Mouse (Mus musculus): ENCODE measurements around the gene Usp49. TPM values are rescaled to one million over a fixed set of nuclear protein-coding genes. Genes with fewer than 3 reads are reported as not detected.
"Not testable (repeated sequence)": the region's sequence is repeated elsewhere in the genome, so short reads cannot be mapped to it uniquely, and the experiment has no call there.

Gene Usp49
- total RNA-seq, 2 experiments from 2014 or later, result 23.3 to 26.2 TPM

DNA sequence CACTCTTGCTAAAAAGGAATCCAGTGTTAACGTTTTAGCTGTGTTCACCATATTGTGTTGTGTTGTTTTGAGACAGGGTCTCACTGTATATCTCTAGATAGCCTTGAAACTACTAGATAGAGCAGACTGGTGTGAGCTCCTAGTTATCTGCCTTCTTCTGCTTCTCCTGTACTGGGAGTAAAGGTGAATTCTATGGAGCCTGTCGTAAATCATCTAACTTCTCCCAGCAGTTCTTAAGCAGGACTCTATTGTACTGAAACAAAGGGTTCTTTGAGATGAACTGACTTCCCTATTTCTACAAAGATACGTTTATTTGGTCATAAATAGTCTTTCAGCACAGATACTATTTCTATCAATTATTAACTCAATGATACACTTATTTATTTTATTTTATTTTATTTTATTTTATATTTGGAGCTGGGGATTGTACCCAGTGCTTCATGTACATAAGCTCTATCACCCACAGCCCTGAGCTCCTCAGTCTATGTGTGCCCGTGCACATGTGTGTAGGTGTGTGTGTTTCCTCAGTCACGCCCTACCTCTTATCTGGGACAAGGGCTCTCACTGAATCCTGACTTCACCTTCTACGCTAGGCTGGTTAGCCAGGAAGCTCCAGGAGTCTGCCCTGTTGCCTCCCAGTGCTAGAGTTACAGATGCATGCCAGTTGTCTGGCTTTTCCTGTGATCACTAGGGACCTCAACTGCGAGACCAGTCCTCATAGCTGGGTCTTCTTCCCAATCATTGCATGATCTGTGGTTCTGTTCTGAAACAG lies 3.7 kb downstream of the Usp49 start:
- no peak for DNase-seq
- intact Hi-C loops (cut with DNase I), result no loop called here

GRCm38 (mm10) chr17:47642992-47643391 lies 12.5 kb downstream of the Usp49 start:
- intact Hi-C loops (cut with DNase I), result no loop called here

DNA sequence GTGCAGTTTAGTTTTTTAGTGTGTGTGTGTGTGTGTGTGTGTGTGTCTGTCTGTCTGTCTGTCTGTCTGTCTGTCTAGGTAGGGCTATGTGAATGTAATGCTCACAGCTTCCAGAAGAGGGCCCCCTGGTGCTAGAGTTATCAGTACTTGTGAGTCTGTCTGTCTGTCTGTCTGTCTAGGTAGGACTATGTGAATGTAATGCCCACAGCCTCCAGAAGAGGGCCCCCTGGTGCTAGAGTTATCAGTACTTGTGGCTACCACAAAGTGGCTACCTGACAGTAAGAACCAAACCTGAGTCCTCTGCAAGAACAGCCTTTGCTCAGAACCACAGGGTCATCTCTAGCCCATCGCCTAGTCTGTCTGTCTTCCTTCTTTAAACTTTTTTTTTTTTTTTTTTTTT lies 16.2 kb downstream of the Usp49 start:
- DNase-seq, result peak; percentile 59
- intact Hi-C loops (cut with DNase I), result no loop called here

More at GRCm38 (mm10) chr17:47642992-47643391, 12.5 kb downstream of the Usp49 start:
- no peak for DNase-seq

DNA sequence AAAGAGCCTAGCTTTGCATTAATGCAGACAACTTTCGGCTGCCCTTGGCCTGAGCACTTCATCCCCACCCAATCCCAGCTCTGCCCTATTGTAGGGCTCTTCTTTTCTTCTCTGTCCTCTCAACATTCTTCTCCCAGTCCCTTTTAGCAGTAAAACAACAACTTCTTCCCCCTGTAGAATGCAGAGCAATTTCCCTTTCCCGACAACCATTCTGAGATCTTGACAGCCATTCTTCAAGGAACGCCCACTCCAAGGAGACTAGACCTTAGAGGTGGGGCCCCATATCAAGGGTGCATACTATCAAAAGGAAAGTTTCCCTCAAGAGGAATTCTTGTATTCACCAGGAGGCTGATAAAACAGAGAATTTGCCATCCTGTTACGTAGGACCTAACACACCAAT lies 18.5 kb downstream of the Usp49 start:
- no peak for DNase-seq
- intact Hi-C loops (cut with DNase I), result no loop called here

GRCm38 (mm10) chr17:47651953-47652352 lies 21.5 kb downstream of the Usp49 start:
- intact Hi-C loops (cut with DNase I), result no loop called here
- no peak for DNase-seq

DNA sequence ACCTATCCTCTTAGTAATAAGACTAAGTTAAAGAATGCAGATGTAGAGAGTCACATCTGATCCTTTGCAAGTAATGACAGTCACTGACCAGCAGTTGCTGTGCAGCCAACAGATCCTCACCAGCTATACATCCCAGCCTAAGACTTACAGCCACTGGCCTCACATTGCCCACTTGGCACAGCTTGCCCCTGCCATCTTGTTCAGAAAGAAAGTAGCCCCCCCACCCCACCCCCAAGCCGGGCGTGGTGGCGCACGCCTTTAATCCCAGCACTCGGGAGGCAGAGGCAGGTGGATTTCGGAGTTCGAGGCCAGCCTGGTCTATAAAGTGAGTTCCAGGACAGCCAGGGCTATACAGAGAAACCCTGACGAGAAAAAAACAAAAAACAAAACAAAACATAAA lies 23.9 kb downstream of the Usp49 start:
- DNase-seq; intact Hi-C loops (cut with DNase I): not testable (repeated sequence)

GRCm38 (mm10) chr17:47655697-47656096 lies 25.2 kb downstream of the Usp49 start:
- DNase-seq, result no peak
- intact Hi-C loops (cut with DNase I), result no loop called here

GRCm38 (mm10) chr17:47657901-47658300 lies 27.4 kb downstream of the Usp49 start:
- DNase-seq, result no peak
- intact Hi-C loops (cut with DNase I), result no loop called here

DNA sequence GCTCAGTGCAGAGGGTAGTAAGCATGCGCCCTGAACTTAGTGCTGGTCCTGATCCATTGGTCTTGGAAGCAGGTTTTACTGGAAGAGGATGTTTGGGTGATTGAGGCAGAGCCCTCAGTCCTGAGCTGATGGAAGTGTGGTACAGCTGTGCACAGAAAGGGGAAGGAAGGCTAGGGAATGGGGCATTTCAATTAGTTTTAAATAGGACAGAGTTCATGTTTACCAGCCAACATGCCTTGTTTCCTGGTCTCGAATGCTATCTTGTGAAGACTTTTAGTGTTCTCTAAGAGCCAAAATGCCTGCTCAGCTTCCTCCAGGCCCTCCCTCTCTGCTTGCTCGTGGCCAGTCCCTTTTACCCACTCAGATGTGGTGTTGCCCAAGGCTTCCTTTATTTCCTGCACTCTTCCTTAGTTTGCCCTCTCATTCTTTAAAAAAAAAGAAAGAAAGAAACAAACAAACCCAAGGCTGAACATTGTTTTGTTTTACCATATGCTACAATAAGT lies 28.3 kb downstream of the Usp49 start:
- intact Hi-C loops (cut with DNase I), result no loop called here
- no peak for DNase-seq

GRCm38 (mm10) chr17:47663009-47663713 lies 32.7 kb downstream of the Usp49 start:
- intact Hi-C loops (cut with DNase I), result no loop called here
- DNase-seq, result no peak

GRCm38 (mm10) chr17:47664474-47664873 lies 34.0 kb downstream of the Usp49 start:
- no peak for DNase-seq
- intact Hi-C loops (cut with DNase I), result no loop called here

DNA sequence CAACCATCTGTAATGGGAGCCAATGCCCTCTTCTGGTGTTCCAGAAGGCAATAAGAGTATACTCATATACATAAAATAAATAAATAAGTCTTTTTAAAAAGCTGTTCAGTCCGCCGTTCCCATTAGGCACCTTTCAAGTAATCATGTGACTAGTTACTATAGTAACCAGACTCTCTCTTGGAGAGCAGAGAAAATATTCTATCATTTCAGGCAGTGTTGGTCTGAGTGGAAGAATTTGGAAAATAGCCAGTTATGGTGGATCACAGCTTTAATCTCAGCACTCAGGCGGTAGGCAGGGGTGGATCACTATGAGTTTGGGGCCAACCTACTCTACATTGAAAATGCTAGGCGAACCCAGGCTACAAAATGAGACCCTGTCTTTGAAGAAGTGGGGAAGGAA lies 38.7 kb downstream of the Usp49 start:
- intact Hi-C loops (cut with DNase I), result no loop called here
- DNase-seq, result no peak

DNA sequence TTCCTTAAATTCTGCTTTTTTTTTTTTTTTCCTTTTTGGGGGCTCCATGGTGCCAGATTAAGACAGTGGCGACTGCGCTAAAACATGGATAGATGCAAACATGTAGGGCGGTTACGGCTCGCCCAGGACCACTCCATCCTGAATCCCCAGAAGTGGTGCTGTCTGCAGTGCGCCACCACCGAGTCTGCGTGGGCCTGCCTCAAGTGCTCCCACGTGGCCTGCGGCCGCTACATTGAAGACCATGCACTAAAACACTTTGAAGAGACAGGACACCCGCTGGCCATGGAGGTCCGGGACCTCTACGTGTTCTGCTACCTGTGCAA lies 41.5 kb downstream of the Usp49 start:
- intact Hi-C loops (cut with DNase I), result no loop called here
- DNase-seq, result no peak

GRCm38 (mm10) chr17:47672311-47673111 lies 42.0 kb downstream of the Usp49 start:
- intact Hi-C loops (cut with DNase I), result no loop called here
- peak; percentile 31 for DNase-seq

- peak; percentile 71 for DNase-seq
- intact Hi-C loops (cut with DNase I), result loop anchor here (5.0 kb wide), 1 partner anchor 64 kb away; the partner anchor contains the start of genes Bysl, Gm20517 and Med20
These were observed 46.1 kb downstream of the Usp49 start for GRCm38 (mm10) chr17:47676581-47676980.

DNA sequence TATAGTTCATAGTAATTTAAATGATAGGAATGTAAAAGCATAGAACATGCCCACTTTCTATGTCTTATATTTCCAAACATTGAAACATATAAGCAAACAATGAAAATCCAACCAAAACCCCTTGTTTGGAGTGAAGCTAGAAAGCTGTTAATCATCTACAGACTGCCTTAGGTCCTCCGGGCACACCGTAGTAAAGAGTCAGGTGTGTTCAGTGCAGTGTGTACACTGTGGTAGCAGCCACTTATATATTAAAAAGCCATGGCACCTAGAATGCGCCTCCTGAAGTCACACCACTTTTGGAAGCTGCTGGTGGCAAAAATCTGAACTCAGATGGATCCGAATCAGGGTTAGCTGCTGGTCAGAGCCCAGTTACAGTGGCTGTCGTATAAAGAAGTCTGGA lies 47.7 kb downstream of the Usp49 start:
- intact Hi-C loops (cut with DNase I), result loop anchor here (5.0 kb wide), 1 partner anchor 66 kb away; the partner anchor contains the start of genes Bysl, Gm20517 and Med20
- DNase-seq, result no peak

DNA sequence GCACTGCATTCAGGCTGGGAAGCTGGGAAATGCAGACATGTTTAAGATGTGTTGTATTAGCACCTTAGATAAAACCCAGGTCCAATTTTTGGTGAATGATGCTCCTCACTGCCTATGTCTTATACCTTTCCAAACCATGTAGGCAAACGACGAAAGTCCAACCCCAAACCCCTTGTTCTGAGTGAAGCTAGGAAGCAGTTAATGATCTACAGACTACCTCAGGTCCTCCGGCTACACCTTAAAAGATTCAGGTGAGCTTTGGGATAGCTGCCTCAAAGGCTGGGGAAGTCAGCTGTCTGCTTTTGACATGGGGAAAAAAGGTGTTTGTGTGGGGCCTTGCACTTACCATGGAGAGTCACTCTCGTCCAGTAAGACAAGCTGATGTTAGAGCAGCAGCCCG lies 48.2 kb downstream of the Usp49 start:
- DNase-seq, result no peak
- intact Hi-C loops (cut with DNase I), result loop anchor here (5.0 kb wide), 1 partner anchor 66 kb away; the partner anchor contains the start of genes Bysl, Gm20517 and Med20

DNA sequence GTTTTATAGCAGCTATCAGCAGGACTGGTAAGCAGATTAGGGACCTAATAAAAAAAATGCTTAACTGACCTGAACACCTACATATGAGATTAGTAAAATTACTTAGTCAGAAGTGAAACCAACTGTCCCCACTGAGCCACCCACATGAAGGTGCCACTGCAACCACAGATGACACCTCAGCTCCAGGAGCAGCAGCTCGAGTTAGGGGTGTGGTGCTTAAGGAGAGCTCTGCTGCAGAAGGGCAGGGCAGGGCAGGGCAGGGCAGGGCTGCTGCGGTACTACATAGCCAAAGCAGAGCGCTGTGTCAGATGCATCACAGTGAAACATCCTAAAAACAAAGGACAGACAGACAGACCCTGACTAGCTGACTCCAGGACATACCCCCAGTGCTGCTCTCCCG lies 52.3 kb downstream of the Usp49 start:
- DNase-seq, result no peak
- intact Hi-C loops (cut with DNase I), result no loop called here

DNA sequence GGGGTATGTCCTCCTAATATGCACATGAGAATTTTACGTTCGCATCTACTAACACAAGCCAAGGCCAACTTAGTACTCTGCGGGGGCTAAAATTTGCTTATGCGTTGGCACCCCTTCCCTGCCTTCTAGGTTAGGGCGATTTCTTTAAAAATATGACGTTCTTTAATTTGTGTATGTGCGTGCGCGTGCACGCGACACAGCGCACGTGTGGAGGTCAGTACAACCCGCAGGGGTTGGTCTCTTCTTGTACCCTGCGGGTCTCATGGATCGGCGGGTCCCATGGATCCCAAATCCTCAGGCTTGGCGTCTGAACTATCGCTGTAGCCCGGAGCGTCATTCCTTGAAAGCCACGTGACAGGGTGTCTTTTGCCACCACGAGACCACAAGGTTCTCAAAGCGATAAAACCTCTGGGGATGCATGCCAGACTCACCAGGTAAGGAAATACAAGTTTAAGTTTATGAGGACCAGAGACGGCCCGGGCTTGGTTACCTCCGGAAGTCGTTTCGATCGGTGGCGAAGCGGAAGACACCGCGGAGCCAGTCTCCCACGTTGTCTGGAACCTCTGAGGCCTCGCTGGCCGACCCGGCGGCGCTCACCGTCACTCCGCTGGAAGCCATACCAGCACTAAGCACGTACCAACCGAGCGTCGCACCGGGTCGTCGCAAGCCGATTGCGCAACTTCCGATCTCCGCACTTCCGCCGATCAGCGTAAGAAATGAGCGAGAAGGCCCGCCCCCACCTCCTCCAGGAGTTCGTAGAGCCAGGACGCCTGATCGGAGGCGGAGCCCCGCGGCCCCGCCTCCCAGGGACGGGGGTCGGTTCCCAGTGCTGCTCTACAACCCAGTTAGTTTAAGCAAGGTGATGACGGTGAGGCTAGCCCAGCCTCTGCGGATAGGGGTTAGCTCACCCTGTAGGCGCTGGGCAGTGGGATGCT lies 57.2 kb downstream of the Usp49 start:
- intact Hi-C loops (cut with DNase I), result no loop called here
- DNase-seq, result peak; percentile 96

GRCm38 (mm10) chr17:47688344-47688607 lies 57.8 kb downstream of the Usp49 start, which contains the start of gene Tomm6:
Gene Tomm6, minus strand, starts transcription at chr17:47688386.
- no peak for DNase-seq
- intact Hi-C loops (cut with DNase I), result no loop called here
